Mouse (Mus musculus) limb, embryonic 10.5 days (tissue): ENCODE measurements around the gene Arhgef28. TPM values are rescaled to one million over a fixed set of nuclear protein-coding genes. Genes with fewer than 3 reads are reported as not detected.

Source experiments
- DNase-seq: peaks from one replicate; pipeline ENCODE4 v3.0.0-alpha.2; 2017; ENCODE audit warnings: low spot score
- H3K27ac ChIP-seq: fragments of 300-500 bp; sonication (generic); 2 replicates; pipeline ENCODE4 v1.5.1; 2016; ENCODE audit warnings: mild to moderate bottlenecking
- H3K27me3 ChIP-seq: fragments of 300-500 bp; sonication (generic); 2 replicates; pipeline ENCODE4 v1.6.1; 2016; ENCODE audit warnings: low read depth, mild to moderate bottlenecking; ENCODE audit not compliant: poor library complexity, severe bottlenecking
- H3K36me3 ChIP-seq: fragments of 300-500 bp; sonication (generic); 2 replicates; pipeline ENCODE4 v1.6.1; 2016; ENCODE audit warnings: mild to moderate bottlenecking, moderate library complexity
- H3K4me1 ChIP-seq: fragments of 300-500 bp; sonication (generic); 2 replicates; pipeline ENCODE4 v1.6.1; 2016
- H3K4me3 ChIP-seq: fragments of 300-500 bp; sonication (generic); 2 replicates; pipeline ENCODE4 v1.5.1; 2016; ENCODE audit warnings: mild to moderate bottlenecking, moderate library complexity
- H3K9me3 ChIP-seq: fragments of 300-500 bp; sonication (generic); replicated peaks from 2 replicates; pipeline ENCODE4 v1.6.1; 2016; ENCODE audit warnings: mild to moderate bottlenecking
- WGBS: fragments of 180-500 bp; shearing (Covaris S2); methylation state at CpG from one replicate; pipeline ENCODE4 v1.1.7; 2016; 5-methylcytosine and 5-hydroxymethylcytosine counted together
- polyA plus RNA-seq: library from polyadenylated mRNA; unstranded; fragments of >200 nt; fragmentation: Nextera tagmentation; extraction: Ambion mirVana; gene quantifications from 2 replicates; pipeline ENCODE4 v1.2.1, GENCODE M21; 2016

Gene Arhgef28
- polyA plus RNA-seq, 1 experiment from 2014 or later = 11.0 TPM

- Histone ChIP-seq H3K4me3 (no peak overlapping the region), H3K9me3 (no peaks in the 10 kb centered on the region), H3K27me3 (0 out of 2 replicates have a peak, but pooled peaks cover 5% of the 10 kb centered on the region), H3K4me1 (peaks cover 49% of the 10 kb centered on the region), H3K27ac (no peak overlapping the region), H3K36me3 (peaks cover 7% of the 10 kb centered on the region; the same call in 1 of the 2 replicates)
- DNase-seq = no peak
- WGBS = 87% methylated on average over 10 of the region's 10 CpGs
These were observed 279.9 kb downstream of the Arhgef28 start for GRCm38 (mm10) chr13:97926371-97926770.

- H3K9me3 ChIP-seq = no peaks in the 10 kb centered on the region
- no peaks in the 10 kb centered on the region for H3K27me3 ChIP-seq
- no peak overlapping the region for H3K4me3 ChIP-seq
- H3K27ac ChIP-seq = no peak overlapping the region
- H3K36me3 ChIP-seq = no peaks in the 10 kb centered on the region
- WGBS = 95% methylated on average over 5 of the region's 5 CpGs
- no peak for DNase-seq
- peaks cover 42% of the 10 kb centered on the region for H3K4me1 ChIP-seq
These were observed 283.2 kb downstream of the Arhgef28 start for GRCm38 (mm10) chr13:97923009-97923408.

- 41% methylated on average over 8 of the region's 8 CpGs for whole genome bisulfite sequencing
- Histone ChIP-seq H3K36me3 (no peaks in the 10 kb centered on the region), H3K27me3 (no peaks in the 10 kb centered on the region), H3K4me3 (no peak overlapping the region), H3K9me3 (no peaks in the 10 kb centered on the region), H3K27ac (no peak overlapping the region), H3K4me1 (peaks cover 23% of the 10 kb centered on the region)
- DNase-seq = no peak
These were observed 286.6 kb downstream of the Arhgef28 start for GRCm38 (mm10) chr13:97919590-97919989.

- DNase-seq = no peak
- H3K9me3 ChIP-seq = no peaks in the 10 kb centered on the region
- H3K36me3 ChIP-seq = no peaks in the 10 kb centered on the region
- no peak overlapping the region for H3K4me3 ChIP-seq
- 73% methylated on average over 12 of the region's 12 CpGs for WGBS
- H3K27ac ChIP-seq = no peak overlapping the region
- H3K4me1 ChIP-seq = peaks cover 23% of the 10 kb centered on the region
- H3K27me3 ChIP-seq = no peaks in the 10 kb centered on the region
These were observed 287.9 kb downstream of the Arhgef28 start for GRCm38 (mm10) chr13:97918117-97918900.

- H3K27ac ChIP-seq = peak overlapping the region; percentile 79
- no peak for DNase-seq
- H3K4me3 ChIP-seq = no peak overlapping the region
- no peaks in the 10 kb centered on the region for H3K9me3 ChIP-seq
- no peaks in the 10 kb centered on the region for H3K27me3 ChIP-seq
- 20% methylated on average over 10 of the region's 10 CpGs for WGBS
- no peaks in the 10 kb centered on the region for H3K36me3 ChIP-seq
- H3K4me1 ChIP-seq = peaks cover 17% of the 10 kb centered on the region
These were observed 295.2 kb downstream of the Arhgef28 start for GRCm38 (mm10) chr13:97911013-97911412.

- Histone ChIP-seq H3K9me3 (no peaks in the 10 kb centered on the region), H3K4me1 (peaks cover 31% of the 10 kb centered on the region), H3K4me3 (no peak overlapping the region), H3K36me3 (no peaks in the 10 kb centered on the region), H3K27me3 (no peaks in the 10 kb centered on the region), H3K27ac (no peak overlapping the region)
- DNase-seq = no peak
- 91% methylated on average over 8 of the region's 8 CpGs for WGBS
These were observed 303.4 kb downstream of the Arhgef28 start for GRCm38 (mm10) chr13:97902821-97903220.

- Histone ChIP-seq H3K9me3 (no peaks in the 10 kb centered on the region), H3K4me1 (peaks cover 27% of the 10 kb centered on the region), H3K27ac (no peak overlapping the region), H3K4me3 (no peak overlapping the region), H3K27me3 (no peaks in the 10 kb centered on the region), H3K36me3 (no peaks in the 10 kb centered on the region)
- no peak for DNase-seq
- WGBS = 71% methylated on average over 3 of the region's 3 CpGs
These were observed 305.9 kb downstream of the Arhgef28 start for GRCm38 (mm10) chr13:97900380-97900758.

GRCm38 (mm10) chr13:97899604-97900379, 306.4 kb downstream of the Arhgef28 start:
- no peak for DNase-seq
- H3K36me3 ChIP-seq = no peaks in the 10 kb centered on the region
- H3K27ac ChIP-seq = no peak overlapping the region
- no peaks in the 10 kb centered on the region for H3K27me3 ChIP-seq
- peaks cover 21% of the 10 kb centered on the region for H3K4me1 ChIP-seq
- H3K9me3 ChIP-seq = no peaks in the 10 kb centered on the region
- H3K4me3 ChIP-seq = no peak overlapping the region
- 90% methylated on average over 14 of the region's 14 CpGs for WGBS

GRCm38 (mm10) chr13:97898590-97898989, 307.6 kb downstream of the Arhgef28 start:
- H3K27ac ChIP-seq = no peak overlapping the region
- no peaks in the 10 kb centered on the region for H3K36me3 ChIP-seq
- peaks cover 22% of the 10 kb centered on the region for H3K4me1 ChIP-seq
- H3K27me3 ChIP-seq = no peaks in the 10 kb centered on the region
- no peaks in the 10 kb centered on the region for H3K9me3 ChIP-seq
- no peak for DNase-seq
- 81% methylated on average over 2 of the region's 2 CpGs for WGBS
- no peak overlapping the region for H3K4me3 ChIP-seq

GRCm38 (mm10) chr13:97893031-97893825, 313.0 kb downstream of the Arhgef28 start:
- H3K27me3 ChIP-seq = no peaks in the 10 kb centered on the region
- no peak for DNase-seq
- peak overlapping the region; percentile 66; the same call in 1 of the 2 replicates for H3K27ac ChIP-seq
- peaks cover 33% of the 10 kb centered on the region for H3K4me1 ChIP-seq
- no peaks in the 10 kb centered on the region for H3K9me3 ChIP-seq
- H3K36me3 ChIP-seq = no peaks in the 10 kb centered on the region
- no peak overlapping the region for H3K4me3 ChIP-seq
- 42% methylated on average over 10 of the region's 10 CpGs for WGBS

GRCm38 (mm10) chr13:97892089-97892884, 314.0 kb downstream of the Arhgef28 start:
- no peaks in the 10 kb centered on the region for H3K27me3 ChIP-seq
- peak; percentile 47 for DNase-seq
- peaks cover 43% of the 10 kb centered on the region for H3K4me1 ChIP-seq
- WGBS = 45% methylated on average over 15 of the region's 15 CpGs
- H3K9me3 ChIP-seq = no peaks in the 10 kb centered on the region
- no peak overlapping the region; the same call in 1 of the 2 replicates for H3K4me3 ChIP-seq
- H3K36me3 ChIP-seq = no peaks in the 10 kb centered on the region
- H3K27ac ChIP-seq = peak overlapping the region; percentile 57; the same call in 1 of the 2 replicates

- Histone ChIP-seq H3K4me1 (peaks cover 50% of the 10 kb centered on the region), H3K9me3 (no peaks in the 10 kb centered on the region), H3K4me3 (no peak overlapping the region), H3K27ac (peak overlapping the region; percentile 27), H3K27me3 (no peaks in the 10 kb centered on the region), H3K36me3 (no peaks in the 10 kb centered on the region)
- WGBS = 54% methylated on average over 6 of the region's 6 CpGs
- no peak for DNase-seq
These were observed 318.2 kb downstream of the Arhgef28 start for GRCm38 (mm10) chr13:97888046-97888445.
